ENCODE assay signal across 7 mouse cellular contexts in genomic region chr5:136753176-136753575, GRCm38 (mm10).
A peak's percentile ranks its signal among the peaks of the same experiment; 100 is the strongest.
DNase-seq lines count a peak whose midpoint lies in the region; ATAC-seq and TF ChIP-seq lines count a peak whose summit lies in the region.
"Not testable (repeated sequence)": the region's sequence is repeated elsewhere in the genome, so short reads cannot be mapped to it uniquely, and the experiment has no call there.

No protein-coding gene starts in this region.

- not testable (repeated sequence) for H3K36me3 ChIP-seq in CH12.LX (replicated peaks in 1 of 2; ENCODE audit: control insufficient read depth in 1 of 2, insufficient read depth in 1 of 2, low read length in 1 of 2)
- H3K36me3 ChIP-seq in embryonic facial prominence, embryonic 14.5 days (ENCODE audit: control insufficient read depth, insufficient read depth, low read length) = peaks cover 63% of the 10 kb centered on the region

- H3K4me1 ChIP-seq in CH12.LX (ENCODE audit: control insufficient read depth in 1 of 2, insufficient read depth in 2 of 2) = peaks cover 12 to 13% of the 10 kb centered on the region in 2 experiments
- H3K4me1 ChIP-seq in embryonic facial prominence, embryonic 14.5 days (ENCODE audit: control insufficient read depth, insufficient read depth, low read length) = not testable (repeated sequence)

- TF ChIP-seq EP300 in CH12.LX (IDR thresholded peaks at IDR 0.05; ENCODE audit: low read length) = not testable (repeated sequence)

- not testable (repeated sequence) for TF ChIP-seq RAD21 in CH12.LX (IDR thresholded peaks at IDR 0.05; ENCODE audit: low read depth, low read length)

- not testable (repeated sequence) for H3K27ac ChIP-seq in CH12.LX (ENCODE audit: insufficient read depth, low read depth); embryonic facial prominence, embryonic 14.5 days (replicated peaks; ENCODE audit: low read depth, low read length)

- WGBS in embryonic facial prominence, embryonic 14.5 days = 81% methylated on average over 7 of the region's 7 CpGs

- not testable (repeated sequence) for H3K9ac ChIP-seq in CH12.LX (ENCODE audit: insufficient read depth, low read depth); embryonic facial prominence, embryonic 14.5 days (ENCODE audit: low read depth, low read length)

- H3K4me3 ChIP-seq in CH12.LX (replicated peaks in 1 of 3; ENCODE audit: low read depth in 2 of 3, low read length in 2 of 3, poor library complexity in 1 of 3); embryonic facial prominence, embryonic 14.5 days (ENCODE audit: low read depth, low read length): not testable (repeated sequence)

- TF ChIP-seq CTCF in CH12.LX (conservative IDR thresholded peaks at IDR 0.05 in 1 of 2, IDR thresholded peaks at IDR 0.05 in 1 of 2; ENCODE audit: low read depth in 2 of 2, low read length in 2 of 2) = not testable (repeated sequence)

- peaks cover 18% of the 10 kb centered on the region for H3K9me3 ChIP-seq in CH12.LX (replicated peaks; ENCODE audit: low read length)
- H3K9me3 ChIP-seq in embryonic facial prominence, embryonic 14.5 days (ENCODE audit: control insufficient read depth, low read length) = peaks cover 17% of the 10 kb centered on the region

- dilution Hi-C loops in CH12.LX (cut with MboI; ENCODE audit: extremely low pct_ligation_motif_present, extremely low pct_unique_long_range_greater_than_20kb, low sequenced_read_pairs) = not testable (repeated sequence)

- not testable (repeated sequence) for H3K4me2 ChIP-seq in CH12.LX (ENCODE audit: insufficient read depth, low read depth, poor library complexity, severe bottlenecking); embryonic facial prominence, embryonic 14.5 days (ENCODE audit: low read depth, low read length)

- peak; percentile 10 for DNase-seq in 3T3-L1 (ENCODE audit: low read depth, low spot score)
- DNase-seq in CH12.LX (ENCODE audit: extremely low read depth) = peak; percentile 60
- peak; percentile 85 for DNase-seq in R1 (ENCODE audit: low read depth, low spot score)
- DNase-seq in embryonic facial prominence, embryonic 14.5 days (ENCODE audit: low spot score) = peak; percentile 24
- peak; percentile 16 for DNase-seq in liver
- peak; percentile 28 to 46 for DNase-seq in spleen, postnatal 36 days (ENCODE audit: low spot score in 2 of 2)
- peak; percentile 15 for DNase-seq in thymus, postnatal 0 days (ENCODE audit: low spot score)

- not testable (repeated sequence) for H3K79me2 ChIP-seq in CH12.LX (replicated peaks; ENCODE audit: control insufficient read depth, extremely low read depth, insufficient read depth, poor library complexity, severe bottlenecking)

- ATAC-seq in embryonic facial prominence, embryonic 14.5 days (ENCODE audit: low read depth) = not testable (repeated sequence)

- TF ChIP-seq POLR2A in CH12.LX (IDR thresholded peaks at IDR 0.05; ENCODE audit: low read depth, low read length) = not testable (repeated sequence)

- in situ Hi-C loops in CH12.LX (cut with MboI; ENCODE audit: low pct_ligation_motif_present, low pct_unique_long_range_greater_than_20kb, low sequenced_read_pairs) = not testable (repeated sequence)

- H3K27me3 ChIP-seq in CH12.LX (replicated peaks) = peaks cover 29% of the 10 kb centered on the region
- not testable (repeated sequence) for H3K27me3 ChIP-seq in embryonic facial prominence, embryonic 14.5 days (replicated peaks; ENCODE audit: control insufficient read depth, insufficient read depth, low read length)

TF ChIP-seq in CH12.LX, 34 proteins besides CTCF, POLR2A, EP300 and RAD21:
- peak; percentile 65 for TF ChIP-seq ZNF384 (IDR thresholded peaks at IDR 0.05; ENCODE audit: low read depth, low read length)

Comparison
In these comparisons a context has a peak if more than half of its experiments do, and no peak if none do; other contexts are left out.
1. DNase-seq: peak in every context shown above with its lines; median percentile 85 in R1; 60 in CH12.LX; 37 in spleen, postnatal 36 days; 24 in embryonic facial prominence, embryonic 14.5 days; 16 in liver; 15 in thymus, postnatal 0 days; 10 in 3T3-L1.